Mouse (Mus musculus): ENCODE measurements around the gene Gm15217.
A peak's percentile ranks its signal among the peaks of the same experiment; 100 is the strongest.

Gm15217 gene

DNA sequence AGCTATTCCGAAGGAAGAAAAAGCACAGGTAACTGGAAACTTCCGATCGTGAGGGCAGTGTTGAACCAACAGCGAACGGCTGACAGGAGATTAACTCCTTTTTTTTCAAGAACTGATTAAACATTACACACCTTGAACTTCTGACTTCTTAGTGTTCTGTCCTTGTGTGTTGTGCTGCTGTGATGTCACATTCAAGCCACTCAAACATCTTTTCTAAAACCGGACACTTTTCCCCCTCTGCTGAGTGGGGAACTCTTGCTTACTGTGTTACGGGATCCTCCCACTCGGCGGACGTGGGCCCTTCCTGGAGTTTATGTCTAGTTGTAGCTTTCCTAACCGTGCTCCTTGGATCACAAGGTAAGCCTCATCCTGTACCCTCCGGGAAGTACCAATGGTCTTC lies at the start of gene Gm15217:
Gene Gm15217 (plus strand): TSS at position 130 of the 400 bp plus-strand sequence.
- DNase-seq (ENCODE audit: extremely low spot score), result no peak

GRCm38 (mm10) chr14:46333421-46334237 lies 45.6 kb upstream of the Gm15217 start:
- no peak for DNase-seq (ENCODE audit: extremely low spot score)

DNA sequence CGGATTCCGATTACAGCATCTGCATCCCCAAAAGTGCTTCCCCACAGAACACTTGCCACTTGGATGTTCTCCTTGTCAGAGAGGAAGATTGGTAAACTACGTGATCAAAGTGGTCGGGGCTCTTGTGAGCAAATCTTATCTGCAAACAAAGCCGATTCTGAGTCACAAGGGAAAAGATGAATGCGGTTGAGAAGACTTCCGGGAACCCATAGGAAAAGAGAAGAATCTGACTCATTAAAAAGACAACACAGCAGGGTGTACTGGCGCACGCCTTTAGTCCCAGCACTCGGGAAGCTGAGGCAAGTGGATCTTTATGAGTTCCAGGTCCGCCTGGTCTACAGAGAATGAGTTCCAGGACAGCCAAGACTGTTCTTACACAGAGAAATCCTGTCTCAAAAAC lies 40.4 kb upstream of the Gm15217 start:
- DNase-seq (ENCODE audit: extremely low spot score), result no peak

GRCm38 (mm10) chr14:46344750-46345149 lies 34.5 kb upstream of the Gm15217 start:
- no peak for DNase-seq (ENCODE audit: extremely low spot score)

GRCm38 (mm10) chr14:46357286-46357685 lies 21.9 kb upstream of the Gm15217 start:
- no peak for DNase-seq (ENCODE audit: extremely low spot score)

DNA sequence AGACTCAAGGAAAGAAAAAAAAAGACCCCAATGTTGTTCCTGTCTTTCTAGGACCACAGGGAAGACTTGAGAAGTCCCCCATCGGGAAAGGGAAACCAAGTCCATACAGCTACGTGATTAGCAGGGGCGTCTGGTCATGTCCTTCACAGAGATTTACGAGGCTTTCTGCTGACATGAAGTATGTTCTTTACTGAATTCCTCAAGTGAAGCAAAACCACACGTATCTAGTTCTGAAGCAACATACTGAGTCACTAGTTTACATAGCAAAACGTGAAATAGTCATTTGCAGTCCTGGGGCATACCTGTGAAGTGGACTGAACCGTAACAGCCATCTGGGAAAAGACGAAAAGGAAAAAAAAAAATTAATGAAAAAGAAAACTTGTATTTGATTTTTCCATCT lies 21.5 kb upstream of the Gm15217 start:
- no peak for DNase-seq (ENCODE audit: extremely low spot score)

- DNase-seq (ENCODE audit: extremely low spot score), result no peak
These were observed 16.0 kb upstream of the Gm15217 start for GRCm38 (mm10) chr14:46363209-46363608.

GRCm38 (mm10) chr14:46372452-46372851 lies 6.8 kb upstream of the Gm15217 start:
- DNase-seq (ENCODE audit: extremely low spot score), result no peak

DNA sequence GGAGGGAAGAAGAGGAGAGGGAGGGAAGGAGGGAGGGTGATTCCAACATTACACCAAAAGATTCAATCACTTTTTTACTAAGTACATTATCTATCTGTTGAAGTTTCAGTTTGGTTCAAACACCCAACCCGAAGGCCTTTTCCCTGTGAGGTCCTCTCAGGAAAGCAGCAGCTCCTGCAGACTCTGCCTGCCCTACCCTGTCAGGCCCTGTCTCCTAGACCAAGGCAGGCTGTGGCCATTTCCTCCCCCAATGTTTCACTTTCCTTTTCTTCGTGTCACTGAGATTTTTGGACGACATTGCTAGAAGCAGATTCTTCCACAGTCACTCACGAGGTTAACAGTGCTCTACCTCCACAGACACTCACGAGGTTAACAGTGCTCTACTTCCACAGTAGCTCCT lies 3.4 kb upstream of the Gm15217 start:
- DNase-seq (ENCODE audit: extremely low spot score), result no peak

- DNase-seq (ENCODE audit: extremely low spot score), result peak; percentile 42
These were observed 1.1 kb downstream of the Gm15217 start for GRCm38 (mm10) chr14:46380286-46380721.

DNA sequence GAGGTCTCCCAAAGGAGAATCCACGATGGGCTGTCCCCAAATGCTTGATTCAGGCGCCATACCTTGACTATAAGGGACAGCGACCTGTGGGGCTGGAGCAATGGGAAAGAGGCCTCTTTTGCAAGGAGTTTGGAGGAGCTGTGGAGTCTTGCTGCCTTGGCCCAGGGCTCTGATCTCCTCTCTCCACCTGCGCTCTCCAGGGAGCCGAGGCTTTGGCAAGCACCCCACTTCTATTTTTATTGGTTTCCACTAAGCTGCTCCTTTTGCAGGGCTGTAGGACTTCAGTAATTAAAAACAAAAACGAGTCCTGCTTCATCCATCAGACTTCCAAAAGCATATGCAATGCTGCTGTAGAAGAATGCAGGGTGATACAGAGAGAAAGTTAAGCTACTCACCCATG lies 2.2 kb downstream of the Gm15217 start:
- no peak for DNase-seq (ENCODE audit: extremely low spot score)

- DNase-seq (ENCODE audit: extremely low spot score), result peak; percentile 55
These were observed 5.9 kb downstream of the Gm15217 start for GRCm38 (mm10) chr14:46384946-46385691.

GRCm38 (mm10) chr14:46385701-46386477 lies 6.7 kb downstream of the Gm15217 start:
- peak; percentile 64 for DNase-seq (ENCODE audit: extremely low spot score)

- DNase-seq (ENCODE audit: extremely low spot score), result peak; percentile 45
These were observed 7.5 kb downstream of the Gm15217 start for GRCm38 (mm10) chr14:46386478-46387356.

DNA sequence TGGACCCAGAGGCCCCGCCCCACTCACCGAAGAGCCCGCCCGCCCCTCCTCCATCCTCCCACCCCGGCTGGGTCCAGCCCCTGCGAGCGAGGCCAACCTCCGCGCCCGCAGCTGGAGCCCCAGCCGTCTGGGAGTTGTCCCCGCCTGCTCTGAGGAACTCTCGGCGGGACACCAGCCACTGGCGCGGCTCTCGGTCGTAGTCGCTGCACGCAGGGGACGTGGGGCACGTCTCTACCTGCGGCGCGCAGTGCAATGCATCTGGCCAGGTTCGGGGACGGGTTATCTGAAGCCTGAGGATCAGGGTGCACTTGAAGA lies 8.1 kb downstream of the Gm15217 start:
- peak; percentile 89 for DNase-seq (ENCODE audit: extremely low spot score)

DNA sequence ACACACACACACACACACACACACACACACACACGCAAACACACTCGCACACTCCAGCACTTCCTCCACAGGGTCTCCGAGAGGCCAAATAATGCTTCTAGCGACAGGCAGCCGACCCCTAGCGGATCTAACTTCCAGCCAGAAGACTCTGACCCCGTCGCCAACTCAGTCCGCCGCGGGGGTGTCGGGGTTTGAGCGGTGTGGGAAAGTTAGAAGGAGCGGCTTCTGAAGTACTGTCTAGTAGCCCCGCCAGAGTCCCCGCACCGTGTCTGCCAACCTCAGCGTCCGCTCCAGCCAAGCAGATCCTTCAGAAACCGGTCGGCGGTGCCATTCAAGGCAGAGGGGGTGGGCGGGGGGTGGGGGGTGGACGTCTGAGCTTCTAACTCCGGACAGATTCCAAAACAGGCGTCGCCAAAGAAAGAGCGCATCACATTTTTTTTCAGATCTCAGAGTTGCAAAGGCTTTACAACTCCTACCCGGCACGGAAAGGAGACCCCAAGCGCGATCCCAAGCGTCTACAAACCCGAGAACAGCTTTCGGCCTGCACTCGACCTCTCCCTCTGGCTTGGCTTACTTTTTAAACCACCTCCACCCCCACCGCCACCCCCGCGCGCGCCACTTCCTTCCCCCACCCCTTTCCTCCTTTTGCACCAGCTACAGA lies 8.7 kb downstream of the Gm15217 start:
- peak; percentile 74 for DNase-seq (ENCODE audit: extremely low spot score)

- DNase-seq (ENCODE audit: extremely low spot score), result peak; percentile 65
These were observed 9.4 kb downstream of the Gm15217 start for GRCm38 (mm10) chr14:46388636-46389035.

- DNase-seq (ENCODE audit: extremely low spot score), result no peak
These were observed 10.4 kb downstream of the Gm15217 start for GRCm38 (mm10) chr14:46389438-46390248.

DNA sequence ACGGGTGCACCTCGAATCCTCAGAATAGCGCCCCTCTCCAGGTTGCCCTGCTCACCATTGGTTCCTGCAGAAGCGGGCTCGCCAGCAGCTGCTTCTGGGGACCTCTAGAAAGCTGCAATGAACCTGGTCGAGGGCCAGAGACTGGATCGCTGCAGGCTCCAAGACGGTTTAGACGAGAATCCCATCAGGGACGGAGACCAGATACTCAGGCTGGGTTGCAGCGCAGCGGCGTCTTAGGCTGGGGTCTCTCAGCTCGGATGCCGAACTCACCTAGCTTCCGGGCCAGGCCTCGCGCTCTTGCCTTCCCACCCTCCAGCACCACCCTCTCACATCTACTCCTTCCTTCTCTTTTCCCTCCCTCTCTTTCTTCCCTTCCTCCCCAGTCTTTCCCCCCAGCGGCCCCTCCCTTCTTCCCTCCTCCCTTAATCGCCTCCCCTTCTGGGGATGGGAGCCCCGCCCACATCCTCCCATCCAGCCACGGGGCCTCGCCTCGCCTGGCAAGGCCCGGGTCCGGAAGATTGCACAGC lies 11.1 kb downstream of the Gm15217 start, which contains the start of gene Bmp4:
Gene Bmp4 (minus strand): TSS at position 421 of the 527 bp plus-strand sequence.
- peak; percentile 79 for DNase-seq (ENCODE audit: extremely low spot score)

Measured in embryo, embryonic 9.5 days (tissue).